Mouse (Mus musculus) heart, postnatal 0 days (tissue): ENCODE measurements around the gene Oas1g.

Experiments used
- CTCF ChIP-seq: IDR thresholded peaks from 2 replicates; pipeline ENCODE4 v1.5.1; 2016; ENCODE audit warnings: antibody characterized with exemption, control low read depth, low read depth
- EP300 ChIP-seq: IDR thresholded peaks from 2 replicates; pipeline ENCODE4 v1.6.1; 2016; ENCODE audit warnings: antibody characterized with exemption, low read depth

- no peak for TF ChIP-seq CTCF
- no peak for TF ChIP-seq EP300
Measured at GRCm38 (mm10) chr5:120892243-120892660, 4.8 kb upstream of the Oas1g start.
